In genomic region chr1:36938348-36938747, GRCm38 (mm10) we compare ENCODE assay signal across 8 mouse cellular contexts. TPM values are rescaled to one million over a fixed set of nuclear protein-coding genes. Genes with fewer than 3 reads are reported as not detected.
A peak's percentile ranks its signal among the peaks of the same experiment; 100 is the strongest.
DNase-seq lines count a peak whose midpoint lies in the region; ATAC-seq lines count a peak whose summit lies in the region.

No protein-coding gene starts in this region.

- peak overlapping the region; percentile 83 for H3K4me3 ChIP-seq in heart, embryonic 16.5 days (ENCODE audit: low read length)
- H3K4me3 ChIP-seq in hindbrain, embryonic 10.5 days: peak overlapping the region; percentile 95
- peak overlapping the region; percentile 95 for H3K4me3 ChIP-seq in midbrain, embryonic 12.5 days

- H3K9ac ChIP-seq in heart, embryonic 16.5 days (ENCODE audit: low read length): peak overlapping the region; percentile 99
- peak overlapping the region; percentile 99 for H3K9ac ChIP-seq in midbrain, embryonic 12.5 days (replicated peaks)

- peak overlapping the region; percentile 80 for H3K4me2 ChIP-seq in heart, embryonic 16.5 days (ENCODE audit: low read depth, low read length)
- H3K4me2 ChIP-seq in midbrain, embryonic 12.5 days (replicated peaks): peak overlapping the region; percentile 74

- H3K36me3 ChIP-seq in heart, embryonic 16.5 days (ENCODE audit: control insufficient read depth, insufficient read depth): no peaks in the 10 kb centered on the region
- no peaks in the 10 kb centered on the region for H3K36me3 ChIP-seq in hindbrain, embryonic 10.5 days
- no peaks in the 10 kb centered on the region for H3K36me3 ChIP-seq in midbrain, embryonic 12.5 days

- no peaks in the 10 kb centered on the region for H3K9me3 ChIP-seq in heart, embryonic 16.5 days (replicated peaks; ENCODE audit: control insufficient read depth, low read length)
- no peaks in the 10 kb centered on the region for H3K9me3 ChIP-seq in hindbrain, embryonic 10.5 days
- no peaks in the 10 kb centered on the region for H3K9me3 ChIP-seq in midbrain, embryonic 12.5 days

- no peak for ATAC-seq in heart, embryonic 16.5 days (replicated peaks; ENCODE audit: extremely low read depth, insufficient read depth, low FRiP score)
- ATAC-seq in midbrain, embryonic 12.5 days (ENCODE audit: low FRiP score, low read depth): no peak
- ATAC-seq in cerebellum, adult (ENCODE audit: insufficient number of reproducible peaks, low FRiP score, low TSS enrichment): no peak

- no peak for DNase-seq in heart, adult 18-20 months
- peak; percentile 39 for DNase-seq in MN1 (ENCODE audit: low spot score)
- no peak for DNase-seq in hindbrain, embryonic 10.5 days (ENCODE audit: low spot score)
- DNase-seq in layer of hippocampus, postnatal 10 days (ENCODE audit: low spot score in 2 of 2): no peak
- no peak for DNase-seq in layer of hippocampus, postnatal 36 days

- 2% methylated on average over 9 of the region's 9 CpGs for WGBS in heart, embryonic 16.5 days
- WGBS in hindbrain, embryonic 10.5 days: 5% methylated on average over 9 of the region's 9 CpGs
- WGBS in midbrain, embryonic 12.5 days: 3% methylated on average over 9 of the region's 9 CpGs

- H3K27ac ChIP-seq in heart, embryonic 16.5 days (ENCODE audit: low read length): no peak overlapping the region; the same call in 1 of the 2 replicates
- peak overlapping the region; percentile 98 for H3K27ac ChIP-seq in hindbrain, embryonic 10.5 days
- no peak overlapping the region for H3K27ac ChIP-seq in midbrain, embryonic 12.5 days (replicated peaks)

- H3K4me1 ChIP-seq in heart, embryonic 16.5 days (ENCODE audit: control insufficient read depth, insufficient read depth, low read length): peaks cover 42% of the 10 kb centered on the region
- H3K4me1 ChIP-seq in hindbrain, embryonic 10.5 days (replicated peaks): peaks cover 42% of the 10 kb centered on the region
- H3K4me1 ChIP-seq in midbrain, embryonic 12.5 days: peaks cover 29% of the 10 kb centered on the region

- H3K27me3 ChIP-seq in heart, embryonic 16.5 days (ENCODE audit: control insufficient read depth, insufficient read depth, low read length): no peaks in the 10 kb centered on the region
- no peaks in the 10 kb centered on the region for H3K27me3 ChIP-seq in hindbrain, embryonic 10.5 days (ENCODE audit: insufficient read depth, poor library complexity, severe bottlenecking)
- H3K27me3 ChIP-seq in midbrain, embryonic 12.5 days: no peaks in the 10 kb centered on the region

RNA-seq across cellular contexts. Expression of gene Tmem131, which starts 5.1 kb away (rescaled TPM):
- polyA plus RNA-seq in heart, embryonic 16.5 days (2015; fragmentation: Nextera tagmentation; extraction: Ambion mirVana): 8.9 and 9.0 TPM in 2 replicates
- 10 to 100 TPM; 24.2 to 29.6 TPM for total RNA-seq in heart, adult 18-20 months (2021)
- 11.0 and 12.7 TPM in 2 replicates for polyA plus RNA-seq in hindbrain, embryonic 10.5 days (2016; fragmentation: Nextera tagmentation; extraction: Ambion mirVana)
- 17.8 and 22.0 TPM in 2 replicates for polyA plus RNA-seq in midbrain, embryonic 12.5 days (2016; fragmentation: Nextera tagmentation; extraction: Ambion mirVana)
- total RNA-seq in layer of hippocampus, postnatal 10 days (2021): 10 to 100 TPM; 58.1 to 60.5 TPM
- total RNA-seq in layer of hippocampus, postnatal 36 days (2021): 10 to 100 TPM; 54.3 to 63.7 TPM
